Mouse (Mus musculus) limb, embryonic 10.5 days (tissue): Measurements from ENCODE around the gene Clk2. TPM values are rescaled to one million over a fixed set of nuclear protein-coding genes. Genes with fewer than 3 reads are reported as not detected.
"Not testable (repeated sequence)": the region's sequence is repeated elsewhere in the genome, so short reads cannot be mapped to it uniquely, and the experiment has no call there.

Experiments used
- DNase-seq: peaks from one replicate; pipeline ENCODE4 v3.0.0-alpha.2; 2017; ENCODE audit warnings: low spot score
- H3K27ac ChIP-seq: fragments of 300-500 bp; sonication (generic); 2 replicates; pipeline ENCODE4 v1.5.1; 2016; ENCODE audit warnings: mild to moderate bottlenecking
- H3K27me3 ChIP-seq: fragments of 300-500 bp; sonication (generic); 2 replicates; pipeline ENCODE4 v1.6.1; 2016; ENCODE audit warnings: low read depth, mild to moderate bottlenecking; ENCODE audit not compliant: poor library complexity, severe bottlenecking
- H3K36me3 ChIP-seq: fragments of 300-500 bp; sonication (generic); 2 replicates; pipeline ENCODE4 v1.6.1; 2016; ENCODE audit warnings: mild to moderate bottlenecking, moderate library complexity
- H3K4me1 ChIP-seq: fragments of 300-500 bp; sonication (generic); 2 replicates; pipeline ENCODE4 v1.6.1; 2016
- H3K4me3 ChIP-seq: fragments of 300-500 bp; sonication (generic); 2 replicates; pipeline ENCODE4 v1.5.1; 2016; ENCODE audit warnings: mild to moderate bottlenecking, moderate library complexity
- H3K9me3 ChIP-seq: fragments of 300-500 bp; sonication (generic); replicated peaks from 2 replicates; pipeline ENCODE4 v1.6.1; 2016; ENCODE audit warnings: mild to moderate bottlenecking
- WGBS: fragments of 180-500 bp; shearing (Covaris S2); methylation state at CpG from one replicate; pipeline ENCODE4 v1.1.7; 2016; 5-methylcytosine and 5-hydroxymethylcytosine counted together
- polyA plus RNA-seq: library from polyadenylated mRNA; unstranded; fragments of >200 nt; fragmentation: Nextera tagmentation; extraction: Ambion mirVana; gene quantifications from 2 replicates; pipeline ENCODE4 v1.2.1, GENCODE M21; 2016

Clk2 gene
- polyA plus RNA-seq, 1 experiment from 2014 or later, result 44.8 TPM

DNA sequence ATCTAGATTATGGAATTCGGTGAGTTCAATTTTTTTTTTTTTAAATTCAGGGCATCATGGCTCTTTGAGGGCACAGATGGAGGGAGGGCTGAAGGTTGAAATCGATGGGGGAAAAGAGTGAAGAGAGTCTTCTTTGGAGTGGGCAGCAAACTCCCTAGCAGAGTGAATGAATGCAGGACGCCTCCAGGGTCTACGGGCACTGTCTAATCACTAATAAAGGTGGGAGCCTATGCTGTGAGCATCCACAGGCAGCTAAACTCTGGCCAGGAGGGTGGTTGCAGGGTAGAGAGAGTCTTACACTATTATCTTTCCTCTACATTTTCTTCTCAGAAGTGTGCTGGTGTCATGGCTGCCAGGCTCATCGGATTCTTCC is 38.5 kb downstream of the Clk2 start:
- DNase-seq, result no peak
- no peaks in the 10 kb centered on the region for H3K27me3 ChIP-seq
- H3K4me3 ChIP-seq, result peak overlapping the region; percentile 63
- WGBS, result 41% methylated on average over 5 of the region's 5 CpGs
- no peaks in the 10 kb centered on the region for H3K9me3 ChIP-seq
- peak overlapping the region; percentile 73; the same call in 1 of the 2 replicates for H3K27ac ChIP-seq
- H3K36me3 ChIP-seq, result peaks cover 42% of the 10 kb centered on the region
- peaks cover 6% of the 10 kb centered on the region for H3K4me1 ChIP-seq

DNA sequence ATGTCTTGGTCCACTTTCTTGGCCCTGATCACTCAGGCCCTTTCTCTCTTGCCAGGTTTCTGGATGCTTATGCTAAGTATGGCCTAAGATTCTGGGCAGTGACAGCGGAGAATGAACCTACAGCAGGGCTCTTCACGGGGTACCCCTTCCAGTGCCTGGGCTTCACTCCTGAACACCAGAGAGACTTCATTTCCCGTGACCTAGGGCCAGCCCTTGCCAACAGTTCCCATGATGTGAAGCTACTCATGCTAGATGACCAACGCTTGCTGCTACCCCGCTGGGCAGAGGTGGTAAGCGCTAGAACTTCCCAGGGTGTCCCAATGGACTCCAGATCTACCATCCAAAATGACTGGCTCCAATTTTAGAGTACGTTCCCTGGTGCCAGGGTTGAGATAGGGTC is 41.5 kb downstream of the Clk2 start:
- peaks cover 72% of the 10 kb centered on the region for H3K36me3 ChIP-seq

GRCm38 (mm10) chr3:89206695-89207094 is 42.1 kb downstream of the Clk2 start:
- H3K4me3 ChIP-seq, result no peak overlapping the region
- DNase-seq, result no peak
- H3K9me3 ChIP-seq, result no peaks in the 10 kb centered on the region
- peaks cover 6% of the 10 kb centered on the region for H3K4me1 ChIP-seq
- peaks cover 76% of the 10 kb centered on the region for H3K36me3 ChIP-seq
- H3K27ac ChIP-seq, result no peak overlapping the region
- H3K27me3 ChIP-seq, result no peaks in the 10 kb centered on the region
- WGBS, result 94% methylated on average over 2 of the region's 2 CpGs

More for the DNA sequence above, 41.5 kb downstream of the Clk2 start:
- 92% methylated on average over 7 of the region's 7 CpGs for WGBS
- H3K4me3 ChIP-seq, result no peak overlapping the region
- no peak for DNase-seq
- peaks cover 6% of the 10 kb centered on the region for H3K4me1 ChIP-seq
- H3K27me3 ChIP-seq, result no peaks in the 10 kb centered on the region
- no peaks in the 10 kb centered on the region for H3K9me3 ChIP-seq
- no peak overlapping the region for H3K27ac ChIP-seq

DNA sequence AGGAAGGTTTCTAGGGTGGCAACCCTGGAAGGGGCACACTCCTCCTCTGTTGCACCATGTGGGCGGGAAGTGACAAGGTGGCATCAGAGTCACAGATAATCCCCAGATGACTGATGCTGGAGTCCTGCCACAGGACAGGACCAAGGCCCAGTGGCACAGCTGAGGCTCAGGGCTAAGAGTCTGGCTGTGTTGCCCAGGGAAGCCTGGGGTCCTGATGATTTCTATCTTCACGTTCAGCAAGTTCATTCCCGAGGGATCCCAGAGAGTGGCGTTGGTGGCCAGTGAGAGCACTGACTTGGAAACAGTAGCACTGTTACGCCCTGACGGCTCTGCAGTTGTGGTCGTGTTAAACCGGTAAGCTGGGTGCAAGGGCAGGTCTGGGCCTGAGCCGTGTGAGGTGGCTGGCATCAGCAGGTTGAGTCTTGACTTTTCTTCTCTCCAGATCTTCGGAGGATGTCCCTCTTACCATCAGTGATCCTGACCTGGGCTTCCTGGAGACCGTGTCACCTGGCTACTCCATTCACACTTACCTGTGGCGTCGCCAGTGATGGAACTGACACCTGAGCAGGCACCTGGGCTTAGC is 43.6 kb downstream of the Clk2 start:
- DNase-seq, result no peak
- H3K27me3 ChIP-seq, result no peaks in the 10 kb centered on the region
- WGBS, result 93% methylated on average over 13 of the region's 13 CpGs
- H3K27ac ChIP-seq, result no peak overlapping the region
- no peak overlapping the region for H3K4me3 ChIP-seq
- H3K9me3 ChIP-seq, result no peaks in the 10 kb centered on the region
- H3K36me3 ChIP-seq, result peaks cover 84% of the 10 kb centered on the region
- H3K4me1 ChIP-seq, result peaks cover 12% of the 10 kb centered on the region

- Histone ChIP-seq H3K4me1 (peaks cover 10% of the 10 kb centered on the region), H3K36me3 (peaks cover 84% of the 10 kb centered on the region), H3K9me3 (no peaks in the 10 kb centered on the region), H3K27ac (no peak overlapping the region), H3K27me3 (no peaks in the 10 kb centered on the region), H3K4me3 (no peak overlapping the region)
- DNase-seq, result no peak
- WGBS, result 92% methylated on average over 6 of the region's 6 CpGs
Observed at GRCm38 (mm10) chr3:89208736-89209135, 44.1 kb downstream of the Clk2 start.

GRCm38 (mm10) chr3:89209731-89210130 is 45.1 kb downstream of the Clk2 start:
- no peak for DNase-seq
- Histone ChIP-seq H3K4me3 (no peak overlapping the region), H3K9me3 (no peaks in the 10 kb centered on the region), H3K27ac (no peak overlapping the region), H3K27me3 (no peaks in the 10 kb centered on the region), H3K4me1 (peaks cover 16% of the 10 kb centered on the region), H3K36me3 (peaks cover 75% of the 10 kb centered on the region)
- 94% methylated on average over 7 of the region's 7 CpGs for WGBS

- no peak overlapping the region for H3K27ac ChIP-seq
Observed at GRCm38 (mm10) chr3:89210162-89210561, 45.6 kb downstream of the Clk2 start.

DNA sequence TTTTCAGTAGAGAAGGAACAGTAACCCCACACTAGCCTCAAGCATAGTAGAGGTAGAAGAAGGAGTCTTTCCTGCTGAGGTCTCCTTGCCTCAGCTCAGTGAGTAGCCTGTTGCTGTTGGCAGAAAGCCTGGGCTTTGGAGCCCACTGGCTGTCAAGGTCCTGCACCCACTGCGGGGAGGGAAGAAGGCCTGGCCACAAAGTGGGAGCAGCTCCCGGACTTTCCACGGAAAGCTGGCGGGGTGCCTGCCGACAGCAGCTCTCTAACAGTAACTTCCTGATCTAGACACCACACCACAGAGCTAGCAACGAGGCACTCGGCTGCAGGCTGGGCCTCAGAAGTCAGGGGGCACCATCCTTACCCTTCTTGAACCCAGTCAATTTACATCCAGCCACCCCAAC is 46.1 kb downstream of the Clk2 start:
- no peak overlapping the region for H3K4me3 ChIP-seq
- H3K4me1 ChIP-seq, result peaks cover 26% of the 10 kb centered on the region
- peaks cover 66% of the 10 kb centered on the region for H3K36me3 ChIP-seq
- H3K27me3 ChIP-seq, result no peaks in the 10 kb centered on the region
- no peak overlapping the region for H3K27ac ChIP-seq
- no peaks in the 10 kb centered on the region for H3K9me3 ChIP-seq
- 83% methylated on average over 7 of the region's 7 CpGs for WGBS
- no peak for DNase-seq

More at GRCm38 (mm10) chr3:89210162-89210561, 45.6 kb downstream of the Clk2 start:
- no peaks in the 10 kb centered on the region for H3K27me3 ChIP-seq
- H3K4me3 ChIP-seq, result no peak overlapping the region
- H3K9me3 ChIP-seq, result no peaks in the 10 kb centered on the region
- peaks cover 20% of the 10 kb centered on the region for H3K4me1 ChIP-seq
- WGBS, result 93% methylated on average over 13 of the region's 13 CpGs
- DNase-seq, result no peak
- peaks cover 72% of the 10 kb centered on the region for H3K36me3 ChIP-seq

GRCm38 (mm10) chr3:89213803-89214530 is 49.4 kb downstream of the Clk2 start:
- H3K36me3 ChIP-seq, result peaks cover 36% of the 10 kb centered on the region
- under 1% methylated on average over 69 of the region's 69 CpGs for WGBS

GRCm38 (mm10) chr3:89214681-89215411 is 50.3 kb downstream of the Clk2 start, which contains the start of gene Thbs3:
Gene Thbs3, plus strand, starts transcription at chr3:89215180.
- H3K9me3 ChIP-seq, result no peaks in the 10 kb centered on the region
- under 1% methylated on average over 19 of the region's 19 CpGs for WGBS
- H3K27me3 ChIP-seq, result no peaks in the 10 kb centered on the region
- H3K4me1 ChIP-seq, result peaks cover 41% of the 10 kb centered on the region
- H3K4me3 ChIP-seq, result peak within 1 kb of the TSS; percentile 78
- H3K27ac ChIP-seq, result peak within 1 kb of the TSS; percentile 96
- peak; percentile 64 for DNase-seq
- peaks cover 27% of the 10 kb centered on the region for H3K36me3 ChIP-seq

More at GRCm38 (mm10) chr3:89213803-89214530, 49.4 kb downstream of the Clk2 start:
- H3K4me1 ChIP-seq, result peaks cover 34% of the 10 kb centered on the region
- H3K27me3 ChIP-seq, result no peaks in the 10 kb centered on the region
- H3K27ac ChIP-seq, result peak overlapping the region; percentile 96
- peak; percentile 94 for DNase-seq
- H3K4me3 ChIP-seq, result peak overlapping the region; percentile 78
- no peaks in the 10 kb centered on the region for H3K9me3 ChIP-seq

- WGBS, result 0% methylated on average over 6 of the region's 6 CpGs
- H3K27me3 ChIP-seq, result no peaks in the 10 kb centered on the region
- H3K36me3 ChIP-seq, result peaks cover 17% of the 10 kb centered on the region
- H3K27ac ChIP-seq, result peak overlapping the region; percentile 96
- DNase-seq, result peak; percentile 87
- H3K4me3 ChIP-seq, result peak overlapping the region; percentile 78
- peaks cover 44% of the 10 kb centered on the region for H3K4me1 ChIP-seq
- H3K9me3 ChIP-seq, result no peaks in the 10 kb centered on the region
Observed at GRCm38 (mm10) chr3:89215853-89216252, 51.3 kb downstream of the Clk2 start.

- DNase-seq, H3K27me3 ChIP-seq, H3K27ac ChIP-seq, H3K4me3 ChIP-seq, H3K9me3 ChIP-seq: not testable (repeated sequence)
- peaks cover 49% of the 10 kb centered on the region for H3K4me1 ChIP-seq
- 79% methylated on average over 7 of the region's 7 CpGs for WGBS
- H3K36me3 ChIP-seq, result peaks cover 19% of the 10 kb centered on the region
Observed at GRCm38 (mm10) chr3:89216407-89216806, 51.8 kb downstream of the Clk2 start.

- no peaks in the 10 kb centered on the region for H3K27me3 ChIP-seq
- DNase-seq, result no peak
- no peaks in the 10 kb centered on the region for H3K9me3 ChIP-seq
- WGBS, result 92% methylated on average over 1 of the region's 1 CpGs
- H3K27ac ChIP-seq, result no peak overlapping the region
- peaks cover 40% of the 10 kb centered on the region for H3K4me1 ChIP-seq
- no peak overlapping the region for H3K4me3 ChIP-seq
- peaks cover 21% of the 10 kb centered on the region for H3K36me3 ChIP-seq
Observed at GRCm38 (mm10) chr3:89218271-89218670, 53.7 kb downstream of the Clk2 start.
